Mouse (Mus musculus) lung, adult 2 months (tissue): ENCODE measurements around the gene Rps6ka1.

ENCODE experiments used
- CTCF ChIP-seq: fragments of 200-500 bp; IDR thresholded peaks from 2 replicates; pipeline ENCODE4 v1.5.1; 2011; ENCODE audit warnings: mild to moderate bottlenecking, low read length, control low read depth; ENCODE audit not compliant: insufficient read depth
- POLR2A ChIP-seq: fragments of 200-500 bp; IDR thresholded peaks from 2 replicates; pipeline ENCODE4 v1.6.1; 2011; ENCODE audit warnings: low read depth, mild to moderate bottlenecking, control low read depth, low read length, borderline replicate concordance; ENCODE audit errors: extremely low read depth

DNA sequence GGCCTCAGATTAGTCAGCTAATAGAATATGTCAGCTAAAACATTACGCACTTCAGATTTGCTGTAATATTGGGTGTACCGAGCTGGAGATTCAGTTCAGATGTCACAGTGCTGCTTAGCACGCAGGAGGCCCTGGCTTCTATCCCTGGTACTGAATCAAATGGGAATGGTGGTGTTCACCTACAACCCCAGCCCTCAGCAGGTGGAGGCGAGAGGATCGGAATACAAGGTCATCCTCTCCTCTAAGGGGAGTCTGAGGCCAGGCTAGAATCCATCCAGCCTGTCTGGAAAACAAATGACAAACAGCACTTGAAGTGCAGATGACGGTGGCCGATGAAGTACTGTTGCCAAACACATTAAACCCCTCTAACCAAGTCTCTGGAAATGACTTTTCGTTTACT, 16.7 kb upstream of the Rps6ka1 start:
- TF ChIP-seq CTCF: no peak
- no peak for TF ChIP-seq POLR2A
